Mouse (Mus musculus): ENCODE data around the gene Tmub1. TPM values are rescaled to one million over a fixed set of nuclear protein-coding genes. Genes with fewer than 3 reads are reported as not detected.
"Not testable (repeated sequence)": the region's sequence is repeated elsewhere in the genome, so short reads cannot be mapped to it uniquely, and the experiment has no call there.

Gene Tmub1
- total RNA-seq, 4 experiments from 2014 or later, result 19.0 to 23.5 (median 19.7) TPM

DNA sequence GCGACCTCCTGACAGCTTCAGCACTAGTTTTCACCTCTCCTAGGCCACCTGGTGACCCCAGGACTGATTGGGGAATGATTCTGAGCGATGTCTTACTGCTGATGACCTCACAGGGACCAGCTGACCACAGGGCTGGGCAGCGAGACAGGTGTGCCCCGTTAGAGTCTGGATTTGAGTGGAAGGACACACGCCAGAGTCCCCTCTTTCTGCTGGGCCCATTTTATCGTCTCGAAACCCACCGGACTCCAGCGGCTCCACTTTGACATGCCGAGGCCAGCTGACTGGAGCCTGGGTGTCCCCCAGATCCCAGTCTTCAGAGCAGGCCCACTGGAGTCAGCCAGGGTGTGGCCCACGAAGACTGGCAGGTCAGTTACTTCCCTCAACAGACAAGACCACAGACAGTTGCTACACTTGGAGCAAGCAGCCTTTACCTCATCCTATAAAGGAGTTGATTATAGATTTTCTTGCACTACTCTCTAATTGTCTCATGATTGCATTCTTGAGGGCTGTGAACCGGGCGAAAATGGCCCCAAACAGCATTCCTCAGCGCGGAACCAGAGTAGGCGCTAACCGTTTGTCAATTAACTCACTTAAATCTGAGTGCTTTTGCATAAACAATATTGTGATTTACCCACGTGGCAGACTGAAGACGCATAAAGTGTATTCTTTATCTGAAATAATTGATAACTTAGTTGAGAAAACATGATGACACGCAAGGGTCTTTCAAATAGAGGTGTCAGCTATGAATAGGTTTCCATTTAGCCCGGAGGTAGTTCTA is 23.5 kb downstream of the Tmub1 start:
- no peak for DNase-seq (ENCODE audit: low spot score in 2 of 2)

DNA sequence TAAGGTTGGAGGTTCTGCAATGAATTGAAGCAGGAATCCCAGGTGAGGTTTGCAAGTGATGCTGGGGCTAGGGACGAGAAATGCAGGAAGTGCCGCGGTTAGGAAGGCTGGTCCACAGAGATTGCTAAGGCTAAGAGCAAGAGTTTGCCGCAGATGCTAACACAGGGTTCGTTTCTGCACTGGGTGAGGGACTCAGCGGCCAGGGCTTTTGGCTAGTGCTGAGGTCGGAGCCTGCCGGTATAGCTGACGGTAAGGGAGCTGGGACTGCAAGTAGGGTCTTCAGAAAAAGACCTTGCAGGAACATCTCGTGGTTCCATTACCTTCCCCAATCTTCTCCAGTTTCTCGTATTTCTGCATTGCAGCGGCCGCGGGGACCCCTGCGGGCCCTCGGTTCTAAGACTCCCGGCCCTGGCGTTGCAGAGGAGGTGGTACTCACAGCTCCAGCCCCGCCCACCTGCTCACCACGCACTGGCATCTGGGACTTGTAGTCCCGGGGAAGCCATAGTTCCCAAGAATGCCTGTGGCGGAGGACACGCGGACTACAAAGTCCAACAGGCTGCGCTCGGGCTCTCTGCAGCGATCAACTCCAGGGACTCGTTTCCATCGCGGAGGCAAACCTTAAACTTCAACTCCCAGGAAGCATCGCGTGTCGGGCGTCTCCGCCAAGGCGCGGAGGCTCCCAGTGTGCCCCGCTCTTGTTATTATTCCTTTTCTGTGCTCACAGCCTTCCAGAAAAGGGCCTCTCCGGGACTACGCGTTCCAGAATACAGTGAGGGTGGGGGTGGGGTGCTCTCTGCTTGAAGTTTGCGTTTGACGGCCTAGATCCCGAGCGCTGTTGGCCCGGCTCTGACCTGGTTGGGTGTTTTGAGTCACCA is 24.3 kb downstream of the Tmub1 start, which contains the start of the genes Cdk5 and Slc4a2:
Gene Cdk5 (minus strand): TSS at position 402 of the 875 bp plus-strand sequence.
Gene Slc4a2 (plus strand): TSS at position 709 of the 875 bp plus-strand sequence.
- peak; percentile 99 to 100 for DNase-seq (ENCODE audit: low spot score in 2 of 2)

DNA sequence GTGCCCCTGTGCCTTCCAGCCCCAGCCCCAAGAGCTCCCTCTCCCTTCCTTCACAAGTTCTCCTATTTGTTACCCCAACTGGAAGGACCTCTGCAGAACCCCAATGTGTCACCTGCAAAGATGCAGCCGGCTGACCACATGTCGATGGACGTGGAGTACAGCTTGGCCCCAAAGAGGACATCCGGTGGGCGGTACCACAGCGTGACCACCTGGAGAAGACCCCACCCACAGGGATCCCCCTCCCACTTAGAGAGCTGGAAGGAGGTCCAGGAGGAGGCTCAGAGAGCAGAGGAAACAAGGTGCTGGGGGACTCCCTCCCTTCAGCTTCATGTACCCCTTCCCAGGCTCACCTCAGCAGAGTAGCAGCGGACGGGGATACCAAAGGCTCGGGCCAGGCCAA is 27.3 kb downstream of the Tmub1 start:
- no peak for DNase-seq (ENCODE audit: low spot score in 2 of 2)

GRCm38 (mm10) chr5:24417587-24417986 is 30.1 kb downstream of the Tmub1 start:
- no peak for DNase-seq (ENCODE audit: low spot score in 2 of 2)

GRCm38 (mm10) chr5:24416222-24416736 is 31.4 kb downstream of the Tmub1 start:
- peak in 1 of 2 experiments; percentile 75 for DNase-seq (ENCODE audit: low spot score in 2 of 2)

DNA sequence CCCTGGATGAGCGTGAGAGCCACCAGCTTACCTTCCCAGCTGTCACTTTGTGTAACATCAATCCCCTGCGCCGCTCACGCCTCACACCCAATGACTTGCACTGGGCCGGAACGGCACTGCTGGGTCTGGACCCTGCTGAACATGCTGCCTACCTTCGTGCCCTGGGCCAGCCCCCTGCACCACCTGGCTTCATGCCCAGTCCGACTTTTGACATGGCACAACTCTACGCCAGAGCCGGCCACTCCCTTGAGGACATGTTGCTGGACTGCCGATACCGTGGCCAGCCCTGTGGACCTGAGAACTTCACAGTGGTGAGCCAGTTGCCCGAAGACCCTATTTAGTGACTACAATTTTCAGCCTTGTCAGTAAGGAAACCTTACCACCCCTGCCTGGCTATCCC is 33.7 kb downstream of the Tmub1 start:
- DNase-seq (ENCODE audit: low spot score in 2 of 2), result no peak

GRCm38 (mm10) chr5:24413042-24413693 is 34.5 kb downstream of the Tmub1 start, which contains the start of gene Asic3:
Gene Asic3 (plus strand): TSS chr5:24413392.
- DNase-seq (ENCODE audit: low spot score in 2 of 2), result no peak

GRCm38 (mm10) chr5:24412063-24412462 is 35.6 kb downstream of the Tmub1 start:
- no peak for DNase-seq (ENCODE audit: low spot score in 2 of 2)

DNA sequence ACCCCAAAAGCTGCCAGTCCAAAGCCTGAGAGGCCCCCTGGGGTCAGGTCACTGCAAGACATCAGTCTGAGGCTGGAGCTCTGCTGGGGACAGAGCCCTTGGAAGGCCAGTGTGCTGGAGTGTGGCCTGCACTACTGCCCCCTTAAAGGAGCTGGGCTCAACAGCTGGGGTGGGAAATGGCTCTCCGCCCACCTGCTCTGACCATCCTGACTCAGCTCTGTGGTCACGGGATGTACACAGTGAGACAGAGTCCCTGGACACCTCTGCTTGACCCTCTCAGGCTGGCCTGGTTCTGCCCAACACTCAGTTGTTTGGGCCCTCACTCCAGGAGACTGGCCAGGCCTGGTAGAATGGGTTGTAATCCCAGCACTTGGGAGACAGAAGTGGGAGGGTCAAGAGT is 38.2 kb downstream of the Tmub1 start:
- no peak for DNase-seq (ENCODE audit: low spot score in 2 of 2)

DNA sequence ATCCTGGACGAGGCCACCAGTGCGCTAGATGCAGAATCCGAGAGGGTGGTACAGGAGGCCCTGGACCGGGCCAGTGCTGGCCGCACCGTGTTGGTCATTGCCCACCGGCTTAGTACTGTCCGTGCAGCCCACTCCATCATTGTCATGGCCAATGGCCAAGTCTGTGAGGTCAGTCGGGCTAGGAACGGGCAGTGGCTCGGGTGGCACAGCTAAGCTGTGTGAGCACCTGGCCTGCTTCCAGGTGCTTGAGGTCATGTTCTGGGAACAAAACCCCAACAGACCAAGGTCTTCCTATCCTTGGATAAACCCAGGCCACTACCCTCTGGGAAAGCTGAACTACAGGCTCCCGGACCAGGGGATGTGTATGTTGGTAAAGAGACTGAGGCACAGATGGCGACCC is 39.0 kb downstream of the Tmub1 start:
- DNase-seq (ENCODE audit: low spot score in 2 of 2), result no peak

DNA sequence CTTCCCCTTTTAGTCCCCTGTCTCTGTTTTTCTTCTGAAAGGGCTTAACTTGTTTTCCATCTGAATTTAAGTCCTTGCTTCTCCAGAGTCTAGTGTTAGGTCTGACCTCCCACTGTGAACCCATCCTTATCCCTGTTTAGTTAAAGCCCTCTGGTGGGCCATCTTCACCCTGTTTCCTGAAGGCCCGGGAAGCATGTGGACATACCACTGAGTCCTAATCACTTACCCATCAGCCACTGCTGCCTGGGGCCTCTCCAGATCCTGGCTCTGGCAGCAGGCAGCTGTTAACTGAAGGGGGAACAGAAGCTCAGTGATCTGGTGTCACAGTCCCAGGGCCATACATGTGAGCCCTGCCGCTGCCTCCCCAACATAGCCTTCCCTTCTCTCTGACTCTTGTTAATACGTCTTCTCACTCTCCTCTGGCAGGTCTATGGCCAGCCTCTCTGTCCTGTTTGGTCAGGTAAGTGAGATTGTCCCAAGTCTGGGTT is 42.2 kb downstream of the Tmub1 start:
- DNase-seq (ENCODE audit: low spot score in 2 of 2), result no peak

DNA sequence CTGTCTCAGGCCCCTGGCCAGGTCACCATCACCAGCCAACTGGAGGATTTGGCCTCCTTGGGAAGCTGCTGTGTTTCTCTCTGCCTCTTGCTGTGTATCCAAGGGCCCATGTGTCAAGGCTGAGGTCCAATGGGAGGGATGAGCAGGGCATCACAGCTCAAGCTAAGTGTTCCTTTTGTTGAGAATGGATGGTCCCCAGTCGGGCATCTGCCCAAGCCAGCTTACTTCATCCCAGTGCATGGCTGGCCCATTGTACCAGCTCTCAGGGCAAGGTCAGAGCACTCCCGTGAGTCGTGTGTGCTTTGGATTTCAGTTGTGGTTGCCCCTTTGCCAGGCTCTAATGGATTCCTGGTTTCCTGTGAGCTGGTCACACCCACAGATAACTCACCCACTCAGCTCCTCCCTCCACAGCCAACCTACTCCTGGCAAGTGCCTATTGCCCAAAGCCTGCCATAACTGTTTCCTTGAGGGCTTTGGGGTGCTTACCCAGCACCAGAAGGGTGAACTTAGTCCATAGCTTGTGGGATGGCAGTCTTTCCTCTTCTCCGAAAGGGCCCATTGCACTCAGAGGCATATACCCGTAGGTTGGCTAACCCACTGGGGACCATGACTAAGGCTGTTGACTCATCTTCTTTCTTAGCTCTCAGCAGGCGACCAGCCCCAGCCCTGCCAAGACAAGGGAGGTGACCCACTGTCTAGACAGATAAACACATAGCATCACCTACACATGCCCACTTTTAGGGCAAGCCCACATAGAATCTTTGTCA is 42.9 kb downstream of the Tmub1 start:
- no peak for DNase-seq (ENCODE audit: low spot score in 2 of 2)

- no peak for DNase-seq (ENCODE audit: low spot score in 2 of 2)
Observed at GRCm38 (mm10) chr5:24401969-24402368, 45.7 kb downstream of the Tmub1 start.

- DNase-seq (ENCODE audit: low spot score in 2 of 2), result no peak
Observed at GRCm38 (mm10) chr5:24400911-24401605, 46.6 kb downstream of the Tmub1 start.

GRCm38 (mm10) chr5:24400362-24400761 is 47.3 kb downstream of the Tmub1 start:
- no peak for DNase-seq (ENCODE audit: low spot score in 2 of 2)

DNA sequence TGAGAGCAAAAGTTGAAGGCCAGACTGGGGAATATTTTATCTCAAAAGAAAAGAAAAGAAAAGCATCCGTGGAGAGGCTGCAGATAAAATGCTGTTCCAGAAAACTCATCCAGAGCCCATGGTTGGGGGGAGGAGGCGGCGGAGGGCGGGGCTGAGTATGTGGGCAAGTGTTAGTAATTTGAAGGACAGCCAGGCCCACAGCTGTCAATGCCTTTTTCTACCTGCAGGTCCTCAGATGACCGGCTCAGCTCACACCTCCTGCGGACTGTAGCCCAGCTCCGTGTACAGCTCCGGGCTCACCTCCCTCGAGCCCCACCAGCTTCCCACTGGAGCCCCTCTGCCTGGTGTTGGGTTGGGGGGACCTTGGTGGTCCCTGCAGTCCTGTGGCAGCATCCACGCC is 48.0 kb downstream of the Tmub1 start:
- no peak for DNase-seq (ENCODE audit: low spot score in 2 of 2)

DNA sequence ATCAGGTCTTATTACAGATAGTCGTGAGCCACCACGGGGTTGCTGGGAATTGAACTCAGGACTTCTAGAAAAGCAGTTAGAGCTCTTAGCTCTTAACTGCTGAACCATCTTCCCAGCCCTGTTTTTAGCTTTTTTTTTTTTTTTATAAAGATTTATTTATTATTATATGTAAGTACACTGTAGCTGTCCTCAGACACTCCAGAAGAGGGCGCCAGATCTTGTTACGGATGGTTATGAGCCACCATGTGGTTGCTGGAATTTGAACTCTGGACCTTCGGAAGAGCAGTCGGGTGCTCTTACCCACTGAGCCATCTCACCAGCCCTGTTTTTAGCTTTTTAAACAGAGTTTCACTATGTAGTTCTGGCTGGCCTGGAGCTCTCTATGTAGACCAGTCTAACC is 51.4 kb downstream of the Tmub1 start:
- DNase-seq (ENCODE audit: low spot score in 2 of 2), result not testable (repeated sequence)

Measured in layer of hippocampus, adult 8-10 months (tissue).